Mouse (Mus musculus): ENCODE measurements at regions not wholly inside any gene's neighbourhood (a gene's known extent, or its start where the extent isn't known, plus 50 kb on each side); places are given as distances from the start of the nearest gene placed in this dataset.

DNA sequence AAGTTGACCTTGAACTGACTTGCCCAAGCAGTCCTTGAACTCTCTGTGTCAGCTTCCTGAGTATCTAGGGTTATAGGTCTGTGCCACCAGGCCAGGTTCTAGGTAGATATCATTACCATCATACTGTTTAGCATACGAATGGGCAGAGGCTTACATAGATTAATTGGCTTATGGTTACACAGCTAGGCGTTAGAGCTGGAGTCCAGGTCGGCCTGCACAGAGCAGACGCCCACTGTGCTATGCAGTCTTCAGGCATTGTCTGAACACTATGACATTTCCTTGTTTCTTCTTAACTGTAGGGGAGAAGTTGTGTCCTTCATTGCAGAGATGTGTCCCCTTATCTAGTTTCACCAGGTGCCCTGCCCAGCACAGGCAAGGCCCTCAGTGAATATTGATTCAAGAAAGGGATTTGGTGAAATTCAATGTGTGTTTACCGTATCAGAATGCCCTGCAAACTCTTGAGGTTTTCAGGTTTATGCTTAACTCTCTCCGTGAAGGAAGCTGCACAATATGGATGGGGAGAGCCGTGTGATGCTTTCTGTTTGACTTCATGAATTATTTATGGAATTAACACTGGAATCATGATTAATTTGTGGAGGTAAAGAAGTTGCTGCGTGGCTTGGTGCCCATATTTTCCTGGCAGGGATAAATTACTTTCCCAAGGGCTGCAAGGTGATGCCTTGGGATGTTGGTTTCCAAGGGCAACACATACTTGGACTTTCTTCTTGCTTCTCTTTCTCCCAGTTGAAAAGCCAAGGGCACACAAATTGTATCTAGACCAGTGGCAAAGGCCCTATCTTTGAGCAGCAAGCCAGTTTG lies 78.7 kb upstream of the Pcdh8 start:
- no peak overlapping the region for H3K9ac ChIP-seq (ENCODE audit: control insufficient read depth, low read depth, low read length, poor library complexity, severe bottlenecking)
- no peaks in the 10 kb centered on the region for H3K79me2 ChIP-seq (ENCODE audit: control insufficient read depth, insufficient read depth, low read length, poor library complexity)
- H3K27ac ChIP-seq (ENCODE audit: control insufficient read depth, low read depth, low read length), result no peak overlapping the region
- no peaks in the 10 kb centered on the region for H3K36me3 ChIP-seq (ENCODE audit: control insufficient read depth in 1 of 2, insufficient read depth in 2 of 2, low read length in 2 of 2)
- no peaks in the 10 kb centered on the region for H3K4me1 ChIP-seq (ENCODE audit: control insufficient read depth in 1 of 2, insufficient read depth in 2 of 2, low read length in 2 of 2)
- H3K27me3 ChIP-seq (ENCODE audit: control insufficient read depth in 1 of 2, insufficient read depth in 2 of 2, low read length in 2 of 2), result no peaks in the 10 kb centered on the region
- no peaks in the 10 kb centered on the region for H3K9me3 ChIP-seq (replicated peaks; ENCODE audit: insufficient read depth, low read length)
- no peak for DNase-seq (ENCODE audit: low read depth, low spot score)
- no peak overlapping the region for H3K4me3 ChIP-seq (ENCODE audit: control insufficient read depth in 1 of 2, insufficient read depth in 1 of 2, low read depth in 2 of 2, low read length in 2 of 2)
- no peak for TF ChIP-seq POLR2AphosphoS2 (IDR thresholded peaks at IDR 0.05; ENCODE audit: low read length)
- no peak for TF ChIP-seq MYB (IDR thresholded peaks at IDR 0.05; ENCODE audit: low read depth, low read length)

GRCm38 (mm10) chr14:79848116-79848515 lies 77.0 kb upstream of the Pcdh8 start:
- H3K79me2 ChIP-seq (ENCODE audit: control insufficient read depth, insufficient read depth, low read length, poor library complexity), result no peaks in the 10 kb centered on the region
- H3K27me3 ChIP-seq (ENCODE audit: control insufficient read depth in 1 of 2, insufficient read depth in 2 of 2, low read length in 2 of 2), result no peaks in the 10 kb centered on the region
- no peak overlapping the region for H3K9ac ChIP-seq (ENCODE audit: control insufficient read depth, low read depth, low read length, poor library complexity, severe bottlenecking)
- no peak overlapping the region for H3K4me3 ChIP-seq (ENCODE audit: control insufficient read depth in 1 of 2, insufficient read depth in 1 of 2, low read depth in 2 of 2, low read length in 2 of 2)
- TF ChIP-seq ZNF384 (IDR thresholded peaks at IDR 0.05; ENCODE audit: low read depth, low read length), result no peak
- TF ChIP-seq CTCF (IDR thresholded peaks at IDR 0.05 in 2 of 3, conservative IDR thresholded peaks at IDR 0.05 in 1 of 3; ENCODE audit: control insufficient read depth in 1 of 3, insufficient read depth in 1 of 3, low read depth in 2 of 3, low read length in 3 of 3, poor library complexity in 1 of 3, severe bottlenecking in 1 of 3), result no peak
- TF ChIP-seq USF1 (IDR thresholded peaks at IDR 0.05; ENCODE audit: low read depth, low read length), result no peak
- TF ChIP-seq RAD21 (IDR thresholded peaks at IDR 0.05; ENCODE audit: low read depth, low read length), result no peak
- TF ChIP-seq MAFK (IDR thresholded peaks at IDR 0.05; ENCODE audit: borderline replicate concordance, low read depth, low read length), result no peak
- no peak for TF ChIP-seq GATA1 (IDR thresholded peaks at IDR 0.05; ENCODE audit: low read depth, low read length)
- TF ChIP-seq KAT2A (conservative IDR thresholded peaks at IDR 0.05; ENCODE audit: low read depth, low read length), result no peak
- TF ChIP-seq CHD2 (IDR thresholded peaks at IDR 0.05; ENCODE audit: low read length), result no peak
- TF ChIP-seq RCOR1 (IDR thresholded peaks at IDR 0.05; ENCODE audit: low read depth, low read length), result no peak
- H3K4me1 ChIP-seq (ENCODE audit: control insufficient read depth in 1 of 2, insufficient read depth in 2 of 2, low read length in 2 of 2), result no peaks in the 10 kb centered on the region
- DNase-seq (ENCODE audit: low read depth, low spot score), result no peak
- no peaks in the 10 kb centered on the region for H3K9me3 ChIP-seq (replicated peaks; ENCODE audit: insufficient read depth, low read length)
- no peaks in the 10 kb centered on the region for H3K36me3 ChIP-seq (ENCODE audit: control insufficient read depth in 1 of 2, insufficient read depth in 2 of 2, low read length in 2 of 2)
- H3K27ac ChIP-seq (ENCODE audit: control insufficient read depth, low read depth, low read length), result no peak overlapping the region

DNA sequence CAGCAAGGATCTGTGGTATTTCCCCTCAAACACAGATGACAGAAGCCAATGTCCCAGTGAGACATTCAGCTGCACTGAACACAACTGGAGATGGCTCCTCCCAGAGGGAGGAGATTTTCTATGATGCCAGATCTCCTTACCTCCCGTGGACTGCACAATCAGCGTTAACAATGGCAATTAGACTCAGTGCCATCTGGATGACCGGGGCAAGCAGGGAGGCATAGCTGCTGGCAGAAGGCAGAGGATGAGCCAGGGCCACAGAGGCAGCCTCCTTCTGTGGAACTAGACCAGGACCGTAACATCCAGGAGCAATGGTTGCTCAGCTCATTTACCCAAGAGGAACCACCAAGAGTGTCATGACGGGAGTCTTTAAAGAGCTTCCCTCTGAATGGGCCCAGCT lies 73.2 kb upstream of the Pcdh8 start:
- no peaks in the 10 kb centered on the region for H3K36me3 ChIP-seq (ENCODE audit: control insufficient read depth in 1 of 2, insufficient read depth in 2 of 2, low read length in 2 of 2)

More for the DNA sequence above, 73.2 kb upstream of the Pcdh8 start:
- H3K4me3 ChIP-seq (ENCODE audit: control insufficient read depth in 1 of 2, insufficient read depth in 1 of 2, low read depth in 2 of 2, low read length in 2 of 2), result no peak overlapping the region
- H3K27me3 ChIP-seq (ENCODE audit: control insufficient read depth in 1 of 2, insufficient read depth in 2 of 2, low read length in 2 of 2), result no peaks in the 10 kb centered on the region
- H3K9ac ChIP-seq (ENCODE audit: control insufficient read depth, low read depth, low read length, poor library complexity, severe bottlenecking), result no peak overlapping the region
- DNase-seq (ENCODE audit: low read depth, low spot score), result no peak
- no peak overlapping the region for H3K27ac ChIP-seq (ENCODE audit: control insufficient read depth, low read depth, low read length)
- H3K4me1 ChIP-seq (ENCODE audit: control insufficient read depth in 1 of 2, insufficient read depth in 2 of 2, low read length in 2 of 2), result no peaks in the 10 kb centered on the region
- no peaks in the 10 kb centered on the region for H3K79me2 ChIP-seq (ENCODE audit: control insufficient read depth, insufficient read depth, low read length, poor library complexity)
- no peaks in the 10 kb centered on the region for H3K9me3 ChIP-seq (replicated peaks; ENCODE audit: insufficient read depth, low read length)
- TF ChIP-seq USF1 (IDR thresholded peaks at IDR 0.05; ENCODE audit: low read depth, low read length) (no peak), MAFK (IDR thresholded peaks at IDR 0.05; ENCODE audit: borderline replicate concordance, low read depth, low read length) (no peak), MEF2A (IDR thresholded peaks at IDR 0.05; ENCODE audit: extremely low read depth, insufficient replicate concordance, low read depth, low read length, poor library complexity, severe bottlenecking) (no peak), HCFC1 (IDR thresholded peaks at IDR 0.05; ENCODE audit: low read depth, low read length) (no peak), MAZ (IDR thresholded peaks at IDR 0.05; ENCODE audit: low read depth, low read length) (no peak), NRF1 (IDR thresholded peaks at IDR 0.05; ENCODE audit: insufficient read depth, low read depth, low read length, poor library complexity, severe bottlenecking) (no peak)
